Mouse (Mus musculus): ENCODE measurements around the gene Asic4.

- TF ChIP-seq POLR2A (IDR thresholded peaks at IDR 0.05; ENCODE audit: insufficient read depth, low read depth, low read length) (no peak), CTCF (IDR thresholded peaks at IDR 0.05) (no peak), EP300 (IDR thresholded peaks at IDR 0.05; ENCODE audit: insufficient read depth, low read depth, low read length) (no peak)
Measured at GRCm38 (mm10) chr1:75504256-75505045, 54.2 kb downstream of the Asic4 start.

All from heart, adult 2 months (tissue).